Mouse (Mus musculus) embryonic facial prominence, embryonic 11.5 days (tissue): ENCODE measurements around the gene Rab43. TPM values are rescaled to one million over a fixed set of nuclear protein-coding genes. Genes with fewer than 3 reads are reported as not detected.

Source experiments
- ATAC-seq: fragments of 200-750 bp; cut with Nextera tagmentation; replicated peaks from 2 replicates; pipeline ENCODE4 v1.8.0; 2017; ENCODE audit warnings: low read depth; ENCODE audit not compliant: insufficient number of reproducible peaks, low FRiP score, low TSS enrichment
- DNase-seq: peaks from one replicate; pipeline ENCODE4 v3.0.0-alpha.2; 2015; ENCODE audit warnings: low spot score
- H3K27ac ChIP-seq: fragments of 300-500 bp; sonication (generic); replicated peaks from 2 replicates; pipeline ENCODE4 v1.5.1; 2014; ENCODE audit warnings: mild to moderate bottlenecking, low read depth, low read length, control low read depth
- H3K27me3 ChIP-seq: fragments of 300-500 bp; sonication (generic); 2 replicates; pipeline ENCODE4 v1.6.1; 2014; ENCODE audit warnings: mild to moderate bottlenecking, low read length, moderate library complexity, mixed read lengths; ENCODE audit not compliant: control insufficient read depth, insufficient read depth
- H3K36me3 ChIP-seq: fragments of 300-500 bp; sonication (generic); replicated peaks from 2 replicates; pipeline ENCODE4 v1.6.1; 2014; ENCODE audit warnings: low read depth, mild to moderate bottlenecking, low read length, moderate library complexity, mixed read lengths; ENCODE audit not compliant: control insufficient read depth, insufficient read depth
- H3K4me1 ChIP-seq: fragments of 300-500 bp; sonication (generic); 2 replicates; pipeline ENCODE4 v1.6.1; 2014; ENCODE audit warnings: low read length, mixed read lengths; ENCODE audit not compliant: control insufficient read depth, insufficient read depth
- H3K4me2 ChIP-seq: fragments of 300-500 bp; sonication (generic); 2 replicates; pipeline ENCODE4 v1.6.1; 2014; ENCODE audit warnings: low read depth, mild to moderate bottlenecking, control low read depth, low read length, moderate library complexity
- H3K4me3 ChIP-seq: fragments of 300-500 bp; sonication (generic); 2 replicates; pipeline ENCODE4 v1.5.1; 2014; ENCODE audit warnings: low read depth, low read length, control low read depth
- H3K9ac ChIP-seq: fragments of 300-500 bp; sonication (generic); replicated peaks from 2 replicates; pipeline ENCODE4 v1.6.1; 2014; ENCODE audit warnings: mild to moderate bottlenecking, control low read depth, low read length
- H3K9me3 ChIP-seq: fragments of 300-500 bp; sonication (generic); replicated peaks from 2 replicates; pipeline ENCODE4 v1.6.1; 2016; ENCODE audit warnings: mild to moderate bottlenecking, low read length, inconsistent platforms, mixed read lengths; ENCODE audit not compliant: control insufficient read depth
- WGBS: fragments of 180-500 bp; shearing (Covaris S2); extraction: QIAGEN DNeasy Blood & Tissue Kit; methylation state at CpG from one replicate; pipeline ENCODE4 v1.1.7; 2014; 5-methylcytosine and 5-hydroxymethylcytosine counted together
- polyA plus RNA-seq: library from polyadenylated mRNA; unstranded; fragments of >200 nt; fragmentation: Nextera tagmentation; extraction: Ambion mirVana; gene quantifications from 2 replicates; pipeline ENCODE4 v1.2.1, GENCODE M21; 2014

Rab43 gene
- polyA plus RNA-seq, 1 experiment from 2014 or later = 7.3 TPM

DNA sequence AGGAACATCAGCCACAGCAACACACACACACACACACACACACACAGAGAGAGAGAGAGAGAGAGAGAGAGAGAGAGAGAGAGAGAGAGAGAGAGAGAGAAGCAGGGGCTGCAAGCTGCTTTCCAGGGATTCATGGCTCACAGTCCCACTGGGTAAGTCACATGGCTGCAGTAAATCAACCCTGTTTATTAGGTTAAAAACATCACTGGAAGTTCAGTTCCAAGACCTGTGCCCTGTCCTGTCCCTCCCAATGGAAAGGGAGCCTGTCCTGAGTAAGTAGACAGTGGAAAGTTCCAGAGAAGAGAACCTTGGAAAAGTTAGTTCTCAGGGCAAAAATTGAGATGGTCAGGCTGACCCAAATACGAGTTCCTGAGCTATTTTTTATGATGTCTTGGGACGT lies 14.6 kb downstream of the Rab43 start:
- no peaks in the 10 kb centered on the region for H3K9me3 ChIP-seq
- ATAC-seq (no peak), DNase-seq (no peak)
- no peaks in the 10 kb centered on the region for H3K4me1 ChIP-seq
- H3K36me3 ChIP-seq = peaks cover under 1% of the 10 kb centered on the region; the same call in 1 of the 2 replicates
- H3K9ac ChIP-seq = no peak overlapping the region
- 51% methylated on average over 2 of the region's 2 CpGs for WGBS
- H3K4me2 ChIP-seq = no peak overlapping the region
- H3K27me3 ChIP-seq = no peaks in the 10 kb centered on the region
- H3K4me3 ChIP-seq = no peak overlapping the region
- no peak overlapping the region for H3K27ac ChIP-seq

DNA sequence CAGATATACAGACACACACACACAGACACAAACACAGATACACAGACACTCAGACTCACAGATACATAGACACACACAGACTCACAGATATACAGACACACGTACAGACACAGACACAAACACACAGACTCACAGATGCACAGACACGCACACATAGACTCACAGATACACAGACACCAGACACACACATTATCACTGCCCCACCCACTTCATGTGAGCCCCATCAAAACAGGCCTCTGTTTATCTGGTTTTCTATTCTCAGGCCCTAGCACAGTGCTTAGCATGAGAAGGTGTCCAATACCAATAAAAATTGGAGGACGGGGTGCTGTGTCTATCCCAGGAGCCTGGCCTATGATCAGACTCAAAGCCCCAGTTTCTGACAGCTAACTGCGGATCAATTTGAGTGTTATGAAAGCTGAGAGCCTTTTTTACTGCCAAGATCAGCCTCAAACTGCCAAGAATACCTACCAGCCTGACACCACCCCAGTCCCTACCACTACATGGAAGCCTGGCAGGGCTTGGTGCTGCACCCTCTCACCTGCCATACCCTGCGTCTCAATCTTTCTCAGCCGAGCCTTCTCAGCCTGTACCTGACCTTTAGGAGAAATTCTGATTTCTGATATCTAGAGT lies 15.6 kb downstream of the Rab43 start:
- Histone ChIP-seq H3K9me3 (no peaks in the 10 kb centered on the region), H3K36me3 (peaks cover 6% of the 10 kb centered on the region; the same call in 1 of the 2 replicates), H3K27me3 (no peaks in the 10 kb centered on the region), H3K4me3 (no peak overlapping the region), H3K9ac (no peak overlapping the region), H3K4me2 (no peak overlapping the region), H3K27ac (no peak overlapping the region), H3K4me1 (no peaks in the 10 kb centered on the region)
- 92% methylated on average over 6 of the region's 6 CpGs for WGBS
- no peak for ATAC-seq
- DNase-seq = no peak

DNA sequence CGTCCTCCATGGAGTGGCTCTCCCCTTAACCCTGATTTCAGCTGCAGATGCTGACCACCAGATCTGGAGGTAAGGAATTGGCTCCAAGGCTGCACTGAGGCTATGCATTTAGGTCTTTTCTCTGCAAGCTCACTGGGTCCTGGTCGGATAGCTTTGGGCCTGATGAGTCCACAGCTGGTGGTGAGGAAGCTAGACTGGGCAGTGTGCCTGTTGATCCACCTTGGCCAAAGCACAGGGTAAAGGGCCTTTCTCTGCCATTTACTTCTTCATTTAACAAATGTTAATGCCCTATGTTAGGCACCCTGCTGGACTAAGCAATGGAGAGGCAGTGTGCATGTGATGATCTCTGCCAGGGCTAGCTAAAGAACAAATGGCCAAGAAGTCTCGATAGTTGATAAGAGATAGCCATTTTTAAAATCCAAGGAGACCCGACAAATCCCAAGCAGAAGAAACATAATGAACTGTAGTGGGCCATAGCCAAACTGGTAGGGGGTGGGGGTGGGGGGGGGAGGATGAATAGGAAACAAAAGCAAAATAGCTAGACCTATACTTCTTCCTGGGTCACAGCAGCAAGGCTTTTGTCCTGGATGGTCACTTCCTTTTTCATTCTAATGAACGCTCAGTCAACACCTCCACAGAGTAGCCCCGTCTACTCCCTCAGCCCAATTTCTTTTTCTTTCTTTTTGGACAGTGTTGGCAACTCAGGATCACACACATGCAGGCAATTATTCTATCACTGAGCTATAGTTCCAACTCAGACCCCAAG lies 16.4 kb downstream of the Rab43 start:
- H3K4me3 ChIP-seq = no peak overlapping the region
- H3K27ac ChIP-seq = no peak overlapping the region
- H3K4me1 ChIP-seq = no peaks in the 10 kb centered on the region
- no peaks in the 10 kb centered on the region for H3K9me3 ChIP-seq
- no peak overlapping the region for H3K9ac ChIP-seq
- no peaks in the 10 kb centered on the region for H3K27me3 ChIP-seq
- no peak overlapping the region for H3K4me2 ChIP-seq
- WGBS = 68% methylated on average over 6 of the region's 6 CpGs
- ATAC-seq = no peak
- H3K36me3 ChIP-seq = peaks cover 6% of the 10 kb centered on the region; the same call in 1 of the 2 replicates
- DNase-seq = no peak

DNA sequence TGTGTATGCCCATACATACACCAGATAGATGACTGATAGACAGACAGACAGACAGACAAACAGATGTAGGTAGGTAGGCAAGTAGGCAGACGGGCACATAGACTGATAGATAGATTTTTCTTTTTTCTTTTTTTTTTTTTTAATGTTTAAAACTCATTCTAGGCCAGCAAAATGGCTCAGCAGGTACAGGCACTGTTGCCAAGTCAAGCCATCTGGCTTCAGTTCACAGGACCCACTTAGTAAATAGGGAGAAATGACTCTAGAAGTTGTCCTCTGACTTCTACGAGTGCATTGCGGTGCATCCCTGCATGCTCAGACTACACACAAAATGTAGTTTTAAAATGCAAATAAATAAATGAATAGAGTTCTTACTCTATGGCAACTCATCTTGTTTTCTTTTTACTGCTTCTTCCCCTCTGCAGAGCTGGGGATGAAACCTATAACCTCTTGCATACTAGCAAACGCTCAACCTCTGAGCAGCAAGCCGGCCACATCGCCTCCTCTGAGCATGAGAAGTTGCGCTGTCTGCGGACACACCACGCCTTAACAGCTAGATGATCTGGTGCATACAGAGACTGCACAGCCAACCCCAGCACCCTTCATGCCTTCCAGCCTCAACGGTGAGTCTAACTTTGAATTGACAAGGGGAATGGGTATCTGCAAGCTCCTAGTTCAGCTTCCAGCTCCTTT lies 18.0 kb downstream of the Rab43 start:
- WGBS = 93% methylated on average over 10 of the region's 10 CpGs
- no peak overlapping the region for H3K4me2 ChIP-seq
- no peak overlapping the region for H3K27ac ChIP-seq
- H3K4me1 ChIP-seq = no peaks in the 10 kb centered on the region
- H3K27me3 ChIP-seq = no peaks in the 10 kb centered on the region
- H3K36me3 ChIP-seq = peaks cover 6% of the 10 kb centered on the region; the same call in 1 of the 2 replicates
- DNase-seq (no peak), ATAC-seq (no peak)
- H3K9ac ChIP-seq = no peak overlapping the region
- H3K4me3 ChIP-seq = no peak overlapping the region
- H3K9me3 ChIP-seq = no peaks in the 10 kb centered on the region

DNA sequence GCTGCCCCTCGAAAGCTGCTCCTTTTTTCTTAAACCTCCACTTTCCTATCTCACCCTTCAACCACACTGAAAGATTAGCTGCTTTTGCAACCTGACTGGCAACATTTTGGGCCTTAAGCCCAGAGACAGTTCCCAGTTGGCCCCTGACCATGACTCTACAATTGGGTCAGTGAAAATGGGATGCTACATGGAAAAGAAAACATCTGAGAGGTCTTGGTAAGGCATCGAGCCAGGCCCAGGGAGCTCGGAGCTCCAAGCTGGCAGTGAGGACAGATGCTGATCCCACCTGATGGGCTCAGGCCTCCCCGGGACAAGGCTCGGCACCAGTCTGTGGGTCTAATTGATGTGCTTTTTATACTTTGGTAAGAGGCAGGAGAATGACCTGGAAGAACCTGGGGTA lies 20.1 kb downstream of the Rab43 start:
- Histone ChIP-seq H3K4me1 (no peaks in the 10 kb centered on the region), H3K27me3 (no peaks in the 10 kb centered on the region), H3K9ac (no peak overlapping the region), H3K4me3 (no peak overlapping the region), H3K36me3 (peaks cover 6% of the 10 kb centered on the region; the same call in 1 of the 2 replicates), H3K4me2 (no peak overlapping the region), H3K27ac (no peak overlapping the region), H3K9me3 (no peaks in the 10 kb centered on the region)
- ATAC-seq (no peak), DNase-seq (no peak)
- 91% methylated on average over 5 of the region's 5 CpGs for whole genome bisulfite sequencing

DNA sequence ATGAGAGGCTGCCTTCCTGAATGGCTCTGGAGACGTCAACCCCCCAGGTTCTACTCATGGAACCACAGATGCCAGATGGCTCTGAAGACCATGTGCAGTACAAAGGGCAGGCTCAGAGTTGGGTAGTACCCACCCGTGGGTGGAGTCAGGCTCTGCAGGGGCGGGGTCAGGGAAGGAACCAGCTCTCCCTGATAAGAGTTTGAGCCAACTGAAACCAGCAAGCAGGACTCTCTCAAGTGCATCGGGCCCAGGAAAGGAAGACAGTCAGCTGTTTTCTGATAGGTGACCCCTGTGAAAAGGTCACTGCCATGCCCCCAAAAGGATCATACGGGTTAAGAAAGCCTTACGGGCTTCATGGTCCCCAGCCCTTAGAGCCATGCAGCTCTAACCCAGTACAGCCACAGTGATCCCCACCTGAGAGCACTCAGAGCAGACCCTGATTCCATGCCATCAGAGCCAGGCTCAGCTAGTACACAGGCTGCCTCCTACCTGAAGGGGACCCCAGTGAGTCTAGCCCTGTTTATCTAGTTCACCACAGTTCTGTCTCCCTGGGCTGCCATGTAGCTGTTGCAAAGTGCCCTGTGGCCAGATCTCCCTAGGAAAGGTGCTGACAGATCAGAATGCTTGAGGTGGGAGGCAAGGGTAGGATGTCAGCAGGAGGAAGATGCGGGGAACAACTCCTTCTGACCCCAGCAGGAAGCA lies 21.0 kb downstream of the Rab43 start:
- H3K27me3 ChIP-seq = no peaks in the 10 kb centered on the region
- no peaks in the 10 kb centered on the region for H3K4me1 ChIP-seq
- no peak overlapping the region for H3K4me2 ChIP-seq
- H3K9ac ChIP-seq = no peak overlapping the region
- ATAC-seq (no peak), DNase-seq (no peak)
- no peak overlapping the region for H3K4me3 ChIP-seq
- 69% methylated on average over 7 of the region's 7 CpGs for WGBS
- peaks cover 6% of the 10 kb centered on the region; the same call in 1 of the 2 replicates for H3K36me3 ChIP-seq
- no peak overlapping the region for H3K27ac ChIP-seq
- no peaks in the 10 kb centered on the region for H3K9me3 ChIP-seq

DNA sequence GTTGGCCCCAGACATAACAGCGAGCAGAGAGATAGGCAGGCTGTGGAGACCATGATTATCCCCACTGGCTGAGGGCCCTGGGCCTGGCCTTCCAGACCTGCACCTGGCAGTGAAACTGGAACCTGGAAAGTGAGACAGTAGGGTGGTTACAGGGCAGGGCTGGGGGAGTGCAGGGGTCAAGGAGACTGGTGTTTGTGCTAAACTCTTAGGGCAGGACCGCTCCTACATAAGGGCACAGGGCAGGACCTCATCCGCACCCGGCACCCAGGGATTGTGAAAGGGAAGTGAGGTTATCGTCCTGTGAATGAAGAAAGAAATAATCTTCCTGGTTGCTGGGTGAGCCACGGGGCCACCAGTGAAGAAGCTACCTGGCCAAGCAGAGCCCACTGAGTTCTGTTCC lies 22.2 kb downstream of the Rab43 start:
- H3K27ac ChIP-seq = no peak overlapping the region
- no peak overlapping the region for H3K4me3 ChIP-seq
- 92% methylated on average over 6 of the region's 6 CpGs for WGBS
- no peak overlapping the region for H3K9ac ChIP-seq
- no peaks in the 10 kb centered on the region for H3K4me1 ChIP-seq
- H3K4me2 ChIP-seq = no peak overlapping the region
- H3K36me3 ChIP-seq = peaks cover 6% of the 10 kb centered on the region; the same call in 1 of the 2 replicates
- no peaks in the 10 kb centered on the region for H3K27me3 ChIP-seq
- ATAC-seq (no peak), DNase-seq (no peak)
- no peaks in the 10 kb centered on the region for H3K9me3 ChIP-seq
